Mouse (Mus musculus): Measurements from ENCODE around the gene Trim52. TPM values are rescaled to one million over a fixed set of nuclear protein-coding genes. Genes with fewer than 3 reads are reported as not detected.

The Trim52 gene
- polyA plus RNA-seq, 1 experiment from 2014 or later: not detected

DNA sequence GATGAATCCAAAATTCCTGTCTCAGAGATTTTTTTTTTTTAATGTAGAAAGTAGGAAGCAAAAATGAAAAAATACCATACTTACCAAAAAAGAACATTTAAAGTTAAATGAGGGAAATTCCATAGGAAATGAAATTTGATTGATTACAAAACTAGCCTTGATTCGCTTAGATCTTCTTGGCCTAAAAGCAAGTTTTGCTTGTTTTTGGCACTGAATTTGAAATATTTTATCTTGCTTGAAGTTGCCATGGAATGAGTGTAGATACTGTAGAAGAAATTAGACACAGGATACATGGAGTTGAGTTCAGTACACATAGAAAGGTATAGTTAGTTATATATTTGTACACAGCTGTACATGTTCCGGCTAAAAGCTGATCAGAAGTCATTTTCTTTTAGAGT is 73.7 kb downstream of the Trim52 start:
- 88% methylated on average over 2 of the region's 2 CpGs for WGBS
- no peak for DNase-seq (ENCODE audit: low spot score)
- H3K36me3 ChIP-seq (ENCODE audit: control insufficient read depth, insufficient read depth, low read length): no peaks in the 10 kb centered on the region
- ATAC-seq: no peak
- H3K27me3 ChIP-seq (replicated peaks; ENCODE audit: control insufficient read depth, insufficient read depth, low read length): no peaks in the 10 kb centered on the region
- H3K4me1 ChIP-seq (ENCODE audit: control insufficient read depth, insufficient read depth, low read length): no peaks in the 10 kb centered on the region
- no peak overlapping the region for H3K4me3 ChIP-seq (ENCODE audit: low read depth, low read length)
- H3K4me2 ChIP-seq (ENCODE audit: low read length): no peak overlapping the region
- H3K9ac ChIP-seq (ENCODE audit: low read length): no peak overlapping the region
- H3K9me3 ChIP-seq (replicated peaks; ENCODE audit: control insufficient read depth, low read length): no peaks in the 10 kb centered on the region
- no peak overlapping the region for H3K27ac ChIP-seq (ENCODE audit: low read depth, low read length)

DNA sequence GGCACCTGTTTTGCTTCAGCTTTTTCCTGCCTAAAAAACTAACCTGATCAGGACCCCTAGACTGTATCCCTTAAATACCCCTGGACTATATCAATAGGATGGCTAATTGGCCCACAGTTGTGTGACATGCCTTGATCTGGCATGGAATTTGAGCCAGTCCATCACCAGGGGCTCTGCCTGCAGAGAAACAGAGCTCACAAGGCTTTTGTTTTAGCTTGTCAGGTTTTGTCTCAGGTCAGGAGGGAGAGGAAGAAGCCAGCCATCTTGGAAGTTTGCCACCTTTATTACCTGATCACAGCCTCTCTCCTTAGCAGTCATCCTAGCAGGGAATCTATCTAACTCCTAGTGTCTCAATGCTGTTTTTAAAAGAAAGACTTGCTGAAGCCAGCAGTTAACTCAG is 74.6 kb downstream of the Trim52 start:
- Histone ChIP-seq H3K9ac (ENCODE audit: low read length) (no peak overlapping the region), H3K4me3 (ENCODE audit: low read depth, low read length) (no peak overlapping the region), H3K27ac (ENCODE audit: low read depth, low read length) (no peak overlapping the region), H3K9me3 (replicated peaks; ENCODE audit: control insufficient read depth, low read length) (no peaks in the 10 kb centered on the region), H3K4me2 (ENCODE audit: low read length) (no peak overlapping the region), H3K4me1 (ENCODE audit: control insufficient read depth, insufficient read depth, low read length) (no peaks in the 10 kb centered on the region), H3K36me3 (ENCODE audit: control insufficient read depth, insufficient read depth, low read length) (no peaks in the 10 kb centered on the region), H3K27me3 (replicated peaks; ENCODE audit: control insufficient read depth, insufficient read depth, low read length) (no peaks in the 10 kb centered on the region)
- ATAC-seq (no peak), DNase-seq (ENCODE audit: low spot score) (no peak)

- 72% methylated on average over 3 of the region's 3 CpGs for WGBS
- H3K9ac ChIP-seq (ENCODE audit: low read length): no peak overlapping the region
- H3K27me3 ChIP-seq (replicated peaks; ENCODE audit: control insufficient read depth, insufficient read depth, low read length): no peaks in the 10 kb centered on the region
- H3K9me3 ChIP-seq (replicated peaks; ENCODE audit: control insufficient read depth, low read length): no peaks in the 10 kb centered on the region
- no peaks in the 10 kb centered on the region for H3K4me1 ChIP-seq (ENCODE audit: control insufficient read depth, insufficient read depth, low read length)
- no peak overlapping the region for H3K4me3 ChIP-seq (ENCODE audit: low read depth, low read length)
- no peaks in the 10 kb centered on the region for H3K36me3 ChIP-seq (ENCODE audit: control insufficient read depth, insufficient read depth, low read length)
- H3K27ac ChIP-seq (ENCODE audit: low read depth, low read length): no peak overlapping the region
- DNase-seq (ENCODE audit: low spot score) (no peak), ATAC-seq (no peak)
- H3K4me2 ChIP-seq (ENCODE audit: low read length): no peak overlapping the region
Observed at GRCm38 (mm10) chr14:106183985-106184384, 78.0 kb downstream of the Trim52 start.

Other genes starting within 250 kb of the Trim52 start
- 22.9 and 28.0 TPM in 2 replicates for gene Spry2, start 209.4 kb upstream of the Trim52 start, polyA plus RNA-seq (2014; fragmentation: Nextera tagmentation; extraction: Ambion mirVana)

Data from forebrain, embryonic 14.5 days (tissue).